In genomic region chr13:110628201-110628600, GRCm38 (mm10) we compare ENCODE assay signal across 27 mouse cellular contexts.
DNase-seq lines count a peak whose midpoint lies in the region; ATAC-seq and TF ChIP-seq lines count a peak whose summit lies in the region.
"Had no signal": no experiment of that assay in that cellular context is flagged by ENCODE, and none has a peak within 500 bp of the region (broad histone marks: within the 10 kb centered on the region; RNA-seq: fewer than 3 reads in every experiment).

No protein-coding gene starts in this region.

- H3K36me3 ChIP-seq in neural tube, embryonic 11.5 days (ENCODE audit: control insufficient read depth, insufficient read depth, low read length): no peaks in the 10 kb centered on the region
- H3K36me3 ChIP-seq in neural tube, embryonic 15.5 days: no peaks in the 10 kb centered on the region
- no peaks in the 10 kb centered on the region for H3K36me3 ChIP-seq in forebrain, embryonic 16.5 days (ENCODE audit: control insufficient read depth, insufficient read depth)
- H3K36me3 ChIP-seq: embryonic facial prominence, embryonic 10.5 days; embryonic facial prominence, embryonic 15.5 days; heart, embryonic 13.5 days; limb, embryonic 10.5 days; limb, embryonic 15.5 days; midbrain, embryonic 12.5 days had no signal

- no peak for TF ChIP-seq CTCF in layer of hippocampus, adult 2 months (conservative IDR thresholded peaks at IDR 0.05)

- peak; percentile 20; the same call in 1 of the 2 replicates for ATAC-seq in neural tube, embryonic 11.5 days (ENCODE audit: insufficient read depth, low FRiP score, low TSS enrichment)
- ATAC-seq in neural tube, embryonic 15.5 days (ENCODE audit: low FRiP score): no peak
- ATAC-seq in forebrain, embryonic 16.5 days: peak; percentile 72
- ATAC-seq: CD4-positive, CD25-positive, alpha-beta regulatory T cell, adult 4 months; intestine, postnatal 0 days had no signal

- 95% methylated on average over 1 of the region's 1 CpGs for WGBS in neural tube, embryonic 11.5 days
- whole genome bisulfite sequencing in neural tube, embryonic 15.5 days: 59% methylated on average over 1 of the region's 1 CpGs
- WGBS in forebrain, embryonic 16.5 days: 12% methylated on average over 1 of the region's 1 CpGs

- H3K27ac ChIP-seq in layer of hippocampus, adult 2 months: peak overlapping the region; percentile 90
- H3K27ac ChIP-seq in neural tube, embryonic 11.5 days (ENCODE audit: low read depth, low read length): no peak overlapping the region
- no peak overlapping the region for H3K27ac ChIP-seq in neural tube, embryonic 15.5 days (replicated peaks)
- peak overlapping the region; percentile 46; the same call in 1 of the 2 replicates for H3K27ac ChIP-seq in forebrain, embryonic 16.5 days (ENCODE audit: low read length)
- H3K27ac ChIP-seq: embryonic facial prominence, embryonic 10.5 days; embryonic facial prominence, embryonic 15.5 days; heart, embryonic 13.5 days; hindbrain, embryonic 14.5 days; limb, embryonic 10.5 days; limb, embryonic 15.5 days; liver, embryonic 14.5 days; midbrain, embryonic 12.5 days had no signal

- H3K27me3 ChIP-seq in neural tube, embryonic 11.5 days (ENCODE audit: control insufficient read depth, insufficient read depth, low read length): no peaks in the 10 kb centered on the region
- H3K27me3 ChIP-seq in neural tube, embryonic 15.5 days (replicated peaks): no peaks in the 10 kb centered on the region
- H3K27me3 ChIP-seq in forebrain, embryonic 16.5 days (replicated peaks; ENCODE audit: control insufficient read depth, insufficient read depth, low read length): no peaks in the 10 kb centered on the region
- H3K27me3 ChIP-seq: embryonic facial prominence, embryonic 15.5 days; heart, embryonic 13.5 days; limb, embryonic 15.5 days; midbrain, embryonic 12.5 days had no signal

- no peak for DNase-seq in layer of hippocampus, adult 2 months (ENCODE audit: low spot score in 2 of 2)
- DNase-seq in layer of hippocampus, postnatal 10 days (ENCODE audit: low spot score in 2 of 2): no peak
- no peak for DNase-seq in neural tube, embryonic 11.5 days (ENCODE audit: low spot score)
- DNase-seq in lung, postnatal 4 days: no peak
- DNase-seq in adrenal gland, postnatal 4 days (ENCODE audit: low spot score in 2 of 2): no peak
- DNase-seq: adrenal gland, postnatal 14 days; cerebellum, adult 2 months; cerebellum, postnatal 14 days; gastrocnemius, postnatal 10 days; heart, postnatal 10 days; kidney, adult 9 months; kidney, postnatal 10 days; lung, adult 2 months; lung, postnatal 14 days; right cerebral cortex, postnatal 4 days had no signal

- no peaks in the 10 kb centered on the region for H3K4me1 ChIP-seq in neural tube, embryonic 11.5 days (ENCODE audit: control insufficient read depth, insufficient read depth, low read length)
- no peaks in the 10 kb centered on the region for H3K4me1 ChIP-seq in neural tube, embryonic 15.5 days
- peaks cover 10% of the 10 kb centered on the region for H3K4me1 ChIP-seq in forebrain, embryonic 16.5 days (replicated peaks; ENCODE audit: control insufficient read depth, insufficient read depth, low read length)
- H3K4me1 ChIP-seq: embryonic facial prominence, embryonic 10.5 days; embryonic facial prominence, embryonic 15.5 days; limb, embryonic 10.5 days had no signal

- no peak overlapping the region for H3K4me2 ChIP-seq in neural tube, embryonic 11.5 days (ENCODE audit: low read depth)
- H3K4me2 ChIP-seq in neural tube, embryonic 15.5 days: no peak overlapping the region
- no peak overlapping the region for H3K4me2 ChIP-seq in forebrain, embryonic 16.5 days (ENCODE audit: low read length)
- H3K4me2 ChIP-seq: embryonic facial prominence, embryonic 15.5 days; heart, embryonic 13.5 days; hindbrain, embryonic 14.5 days; limb, embryonic 15.5 days; midbrain, embryonic 12.5 days had no signal

- H3K9me3 ChIP-seq in neural tube, embryonic 11.5 days (ENCODE audit: control insufficient read depth, low read length): no peaks in the 10 kb centered on the region
- H3K9me3 ChIP-seq in neural tube, embryonic 15.5 days (replicated peaks): no peaks in the 10 kb centered on the region
- H3K9me3 ChIP-seq in forebrain, embryonic 16.5 days (ENCODE audit: control insufficient read depth, low read length): no peaks in the 10 kb centered on the region
- H3K9me3 ChIP-seq: embryonic facial prominence, embryonic 10.5 days; embryonic facial prominence, embryonic 15.5 days; heart, embryonic 13.5 days; limb, embryonic 10.5 days; limb, embryonic 15.5 days; midbrain, embryonic 12.5 days had no signal

- H3K4me3 ChIP-seq in layer of hippocampus, adult 2 months: no peak overlapping the region
- no peak overlapping the region for H3K4me3 ChIP-seq in neural tube, embryonic 11.5 days (ENCODE audit: low read depth, low read length)
- no peak overlapping the region for H3K4me3 ChIP-seq in neural tube, embryonic 15.5 days (replicated peaks)
- H3K4me3 ChIP-seq in forebrain, embryonic 16.5 days (replicated peaks; ENCODE audit: low read length): no peak overlapping the region
- H3K4me3 ChIP-seq: embryonic facial prominence, embryonic 10.5 days; embryonic facial prominence, embryonic 15.5 days; heart, embryonic 13.5 days; limb, embryonic 10.5 days; limb, embryonic 15.5 days; midbrain, embryonic 12.5 days had no signal

- H3K9ac ChIP-seq in neural tube, embryonic 11.5 days (ENCODE audit: low read length): no peak overlapping the region
- no peak overlapping the region for H3K9ac ChIP-seq in neural tube, embryonic 15.5 days (replicated peaks)
- no peak overlapping the region for H3K9ac ChIP-seq in forebrain, embryonic 16.5 days (replicated peaks; ENCODE audit: low read depth, low read length)
- H3K9ac ChIP-seq: embryonic facial prominence, embryonic 15.5 days; heart, embryonic 13.5 days; hindbrain, embryonic 14.5 days; limb, embryonic 15.5 days; liver, embryonic 14.5 days; midbrain, embryonic 12.5 days had no signal

Comparison
In these comparisons a context has a peak if more than half of its experiments do, and no peak if none do; other contexts are left out.
1. H3K27ac ChIP-seq: peak in layer of hippocampus, adult 2 months (single experiment) and forebrain, embryonic 16.5 days (single experiment); none in neural tube, embryonic 11.5 days (single experiment) and neural tube, embryonic 15.5 days (single experiment).